Mouse (Mus musculus) midbrain, postnatal 0 days (tissue): ENCODE results near the gene Ccpg1os. TPM values are rescaled to one million over a fixed set of nuclear protein-coding genes. Genes with fewer than 3 reads are reported as not detected.

Experiments used
- ATAC-seq: fragments of 200-750 bp; cut with Nextera tagmentation; 2 replicates; pipeline ENCODE4 v1.8.0; 2017; ENCODE audit warnings: moderate number of reproducible peaks, mild to moderate bottlenecking, moderate TSS enrichment, moderate library complexity; ENCODE audit not compliant: low FRiP score
- DNase-seq: peaks from one replicate; pipeline ENCODE4 v3.0.0-alpha.2; 2015; ENCODE audit warnings: low spot score
- H3K27ac ChIP-seq: fragments of 300-500 bp; sonication (generic); 2 replicates; pipeline ENCODE4 v1.5.1; 2014; ENCODE audit warnings: low read depth, mild to moderate bottlenecking, low read length, mixed read lengths
- H3K27me3 ChIP-seq: fragments of 300-500 bp; sonication (generic); 2 replicates; pipeline ENCODE4 v1.6.1; 2014; ENCODE audit warnings: low read length, control low read depth, mixed read lengths; ENCODE audit not compliant: insufficient read depth
- H3K36me3 ChIP-seq: fragments of 300-500 bp; sonication (generic); 2 replicates; pipeline ENCODE4 v1.6.1; 2014; ENCODE audit warnings: low read length, control low read depth, mixed read lengths; ENCODE audit not compliant: insufficient read depth
- H3K4me1 ChIP-seq: fragments of 300-500 bp; sonication (generic); 2 replicates; pipeline ENCODE4 v1.6.1; 2014; ENCODE audit warnings: mild to moderate bottlenecking, control low read depth, antibody characterized with exemption, low read length, mixed read lengths; ENCODE audit not compliant: insufficient read depth
- H3K4me2 ChIP-seq: fragments of 300-500 bp; sonication (generic); 2 replicates; pipeline ENCODE4 v1.6.1; 2014; ENCODE audit warnings: low read depth, mild to moderate bottlenecking, low read length, mixed read lengths; ENCODE audit not compliant: poor library complexity, severe bottlenecking
- H3K4me3 ChIP-seq: fragments of 300-500 bp; sonication (generic); 2 replicates; pipeline ENCODE4 v1.5.1; 2014; ENCODE audit warnings: low read depth, mild to moderate bottlenecking, low read length, moderate library complexity
- H3K9ac ChIP-seq: fragments of 300-500 bp; sonication (generic); replicated peaks from 2 replicates; pipeline ENCODE4 v1.6.1; 2014; ENCODE audit warnings: mild to moderate bottlenecking, low read length, moderate library complexity, mixed read lengths; ENCODE audit not compliant: poor library complexity, severe bottlenecking
- H3K9me3 ChIP-seq: fragments of 300-500 bp; sonication (generic); 2 replicates; pipeline ENCODE4 v1.6.1; 2016; ENCODE audit warnings: low read length, control low read depth
- CTCF ChIP-seq: IDR thresholded peaks from 2 replicates; pipeline ENCODE4 v1.5.1; 2016; ENCODE audit warnings: antibody characterized with exemption, mild to moderate bottlenecking
- WGBS: fragments of 180-500 bp; shearing (Covaris S2); extraction: QIAGEN DNeasy Blood & Tissue Kit; methylation state at CpG from one replicate; pipeline ENCODE4 v1.1.7; 2014; 5-methylcytosine and 5-hydroxymethylcytosine counted together
- polyA plus RNA-seq: library from polyadenylated mRNA; unstranded; fragments of >200 nt; fragmentation: Nextera tagmentation; extraction: Ambion mirVana; gene quantifications from 2 replicates; pipeline ENCODE4 v1.2.1, GENCODE M21; 2015
- total RNA-seq: library from RNA; depleted of rRNA; stranded (reverse); fragments of >200 nt; gene quantifications from 2 replicates; pipeline ENCODE4 v1.2.3, GENCODE M21; 2014; rRNA removed

Gene Ccpg1os
- total RNA-seq (13.4 and 15.1 TPM in 2 replicates), polyA plus RNA-seq (19.3 and 20.3 TPM in 2 replicates)

DNA sequence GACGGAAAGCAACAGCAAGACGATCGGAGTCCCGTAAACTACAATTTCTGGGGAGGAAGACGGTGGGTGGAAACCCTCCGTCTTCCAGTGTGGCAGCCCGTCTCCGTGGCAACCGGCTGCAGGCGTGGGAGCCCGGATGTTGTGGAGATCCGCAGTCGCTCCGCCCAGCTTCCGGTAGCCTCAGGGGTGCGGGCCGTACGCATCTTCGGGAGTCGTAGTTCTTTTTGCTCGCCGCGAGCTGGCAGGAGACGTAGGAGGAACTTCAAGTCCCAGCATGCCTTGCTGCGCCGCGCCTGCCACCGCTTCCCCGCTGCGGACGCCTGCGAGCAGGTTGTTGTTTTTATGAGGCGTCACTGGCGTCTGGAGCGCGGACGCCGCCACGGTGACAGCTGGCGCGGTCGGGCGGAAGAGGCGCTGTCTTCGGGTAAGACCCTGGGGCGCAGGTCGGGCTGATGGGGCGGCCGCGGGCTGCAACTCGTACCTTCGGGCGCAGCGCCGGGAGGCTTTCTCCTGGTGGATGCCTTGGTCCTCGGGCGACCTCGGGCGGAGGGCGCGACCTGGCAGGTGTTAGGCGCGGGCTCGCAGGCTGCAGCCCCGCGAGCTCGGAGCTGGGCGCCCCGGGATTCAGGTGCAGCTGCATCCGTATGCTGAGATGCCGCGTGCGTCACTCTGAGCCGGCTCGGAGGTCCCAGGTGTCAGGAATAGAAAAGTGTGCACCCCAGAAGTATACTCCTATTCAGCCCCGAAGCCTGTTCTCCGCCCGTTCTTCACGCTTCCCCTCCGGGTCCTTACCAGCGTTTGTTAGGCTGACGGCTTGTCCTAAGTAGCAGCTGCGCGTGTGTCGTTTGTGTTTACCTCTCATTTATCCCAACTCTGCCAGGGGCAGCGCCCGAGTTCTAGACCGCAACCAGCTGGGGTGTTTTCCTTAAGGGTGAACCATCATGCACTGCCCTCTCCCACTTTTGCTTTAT lies at the start of gene Ccpg1os, which contains the start of gene Ccpg1:
TSS of gene Ccpg1os (minus strand) at position 133 of the 971 bp plus-strand sequence.
TSS of gene Ccpg1 (plus strand) at position 180 of the 971 bp plus-strand sequence.
- peaks cover 9% of the 10 kb centered on the region; the same call in 1 of the 2 replicates for H3K4me1 ChIP-seq
- H3K9ac ChIP-seq = peak within 1 kb of the TSS; percentile 71
- peak; percentile 98 for DNase-seq
- H3K27ac ChIP-seq = peak within 1 kb of the TSS; percentile 82
- H3K27me3 ChIP-seq = no peaks in the 10 kb centered on the region
- peak; percentile 98 for ATAC-seq
- WGBS = under 1% methylated on average over 83 of the region's 88 CpGs
- peak within 1 kb of the TSS; percentile 85 for H3K4me2 ChIP-seq
- H3K36me3 ChIP-seq = no peaks in the 10 kb centered on the region
- peak; percentile 46 for TF ChIP-seq CTCF
- no peaks in the 10 kb centered on the region for H3K9me3 ChIP-seq
- peak within 1 kb of the TSS; percentile 67 for H3K4me3 ChIP-seq

DNA sequence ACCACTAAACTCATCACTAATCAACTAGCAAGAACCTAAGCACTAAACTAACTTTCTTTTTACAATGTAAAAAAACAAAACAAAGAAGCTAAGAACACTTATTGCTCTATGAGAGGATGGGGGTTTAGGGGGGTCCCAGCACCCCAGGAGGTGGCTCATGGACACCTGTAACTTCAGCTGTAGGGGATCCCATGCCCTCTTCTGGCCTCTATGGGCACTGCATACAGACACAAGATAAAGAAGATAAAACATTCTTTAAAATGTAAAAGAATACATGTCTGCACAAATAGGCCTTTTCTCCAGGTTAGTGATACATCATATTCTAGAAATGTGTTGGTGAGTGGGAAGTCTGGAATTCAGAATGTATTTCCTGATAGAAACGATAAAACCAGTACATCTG lies 48.2 kb upstream of the Ccpg1os start:
- H3K9me3 ChIP-seq = no peaks in the 10 kb centered on the region
- H3K36me3 ChIP-seq = peaks cover 31% of the 10 kb centered on the region
- no peaks in the 10 kb centered on the region for H3K27me3 ChIP-seq
- no peaks in the 10 kb centered on the region for H3K4me1 ChIP-seq
- no peak overlapping the region for H3K4me2 ChIP-seq
- H3K4me3 ChIP-seq = no peak overlapping the region
- H3K9ac ChIP-seq = no peak overlapping the region
- peak; percentile 28; the same call in 1 of the 2 replicates for TF ChIP-seq CTCF
- no peak overlapping the region for H3K27ac ChIP-seq
- WGBS = 96% methylated on average over 1 of the region's 1 CpGs
- DNase-seq (no peak), ATAC-seq (no peak)

DNA sequence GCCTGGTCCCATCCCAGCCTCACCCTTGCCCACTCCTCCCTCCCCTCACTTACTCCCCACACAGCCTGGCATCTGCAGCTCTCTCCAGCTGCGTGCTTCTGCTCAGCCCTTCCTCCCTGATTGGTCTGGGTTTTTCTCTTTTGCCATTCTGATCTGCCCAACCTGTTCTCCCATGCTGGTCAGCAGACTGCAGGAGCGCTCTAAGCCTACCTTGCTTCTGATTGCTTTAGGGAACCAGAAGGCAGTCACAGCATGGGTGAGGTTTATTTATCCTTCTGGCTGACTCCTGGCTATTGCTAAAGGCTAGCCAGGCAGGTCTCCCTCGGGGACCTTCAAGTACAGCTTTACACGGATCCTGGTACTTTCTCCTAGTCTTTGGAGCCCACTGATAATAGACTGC lies 46.2 kb upstream of the Ccpg1os start:
- no peak for DNase-seq
- no peak overlapping the region for H3K4me3 ChIP-seq
- no peak overlapping the region for H3K9ac ChIP-seq
- no peak overlapping the region for H3K4me2 ChIP-seq
- no peak for TF ChIP-seq CTCF
- H3K27ac ChIP-seq = no peak overlapping the region
- H3K36me3 ChIP-seq = peaks cover 31% of the 10 kb centered on the region
- ATAC-seq = no peak
- H3K4me1 ChIP-seq = no peaks in the 10 kb centered on the region
- H3K9me3 ChIP-seq = no peaks in the 10 kb centered on the region
- WGBS = 78% methylated on average over 4 of the region's 4 CpGs
- no peaks in the 10 kb centered on the region for H3K27me3 ChIP-seq

DNA sequence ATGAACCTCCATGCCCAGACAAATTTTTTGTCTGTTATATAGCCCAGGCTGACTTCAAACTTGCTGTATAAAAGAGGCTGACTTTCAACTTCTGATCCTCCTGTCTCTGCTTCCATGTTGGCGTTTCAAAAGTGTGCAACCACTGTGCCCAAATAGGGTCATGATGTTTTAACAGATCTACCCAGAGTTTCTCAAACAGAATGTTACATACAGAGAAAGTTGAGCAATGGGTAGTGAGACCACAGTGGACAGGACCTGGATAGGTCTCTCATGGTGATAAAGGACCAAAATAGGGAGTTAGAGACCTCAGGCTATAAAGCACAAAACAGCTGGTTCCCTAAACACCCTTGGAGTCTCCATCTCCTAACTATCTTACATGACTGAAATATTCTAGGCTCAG lies 45.3 kb upstream of the Ccpg1os start:
- 90% methylated on average over 1 of the region's 1 CpGs for WGBS
- no peak for DNase-seq
- ATAC-seq = no peak
- Histone ChIP-seq H3K9ac (no peak overlapping the region), H3K4me1 (no peaks in the 10 kb centered on the region), H3K36me3 (peaks cover 28% of the 10 kb centered on the region), H3K4me3 (no peak overlapping the region), H3K27me3 (no peaks in the 10 kb centered on the region), H3K9me3 (no peaks in the 10 kb centered on the region), H3K27ac (no peak overlapping the region), H3K4me2 (no peak overlapping the region)
- TF ChIP-seq CTCF = no peak

DNA sequence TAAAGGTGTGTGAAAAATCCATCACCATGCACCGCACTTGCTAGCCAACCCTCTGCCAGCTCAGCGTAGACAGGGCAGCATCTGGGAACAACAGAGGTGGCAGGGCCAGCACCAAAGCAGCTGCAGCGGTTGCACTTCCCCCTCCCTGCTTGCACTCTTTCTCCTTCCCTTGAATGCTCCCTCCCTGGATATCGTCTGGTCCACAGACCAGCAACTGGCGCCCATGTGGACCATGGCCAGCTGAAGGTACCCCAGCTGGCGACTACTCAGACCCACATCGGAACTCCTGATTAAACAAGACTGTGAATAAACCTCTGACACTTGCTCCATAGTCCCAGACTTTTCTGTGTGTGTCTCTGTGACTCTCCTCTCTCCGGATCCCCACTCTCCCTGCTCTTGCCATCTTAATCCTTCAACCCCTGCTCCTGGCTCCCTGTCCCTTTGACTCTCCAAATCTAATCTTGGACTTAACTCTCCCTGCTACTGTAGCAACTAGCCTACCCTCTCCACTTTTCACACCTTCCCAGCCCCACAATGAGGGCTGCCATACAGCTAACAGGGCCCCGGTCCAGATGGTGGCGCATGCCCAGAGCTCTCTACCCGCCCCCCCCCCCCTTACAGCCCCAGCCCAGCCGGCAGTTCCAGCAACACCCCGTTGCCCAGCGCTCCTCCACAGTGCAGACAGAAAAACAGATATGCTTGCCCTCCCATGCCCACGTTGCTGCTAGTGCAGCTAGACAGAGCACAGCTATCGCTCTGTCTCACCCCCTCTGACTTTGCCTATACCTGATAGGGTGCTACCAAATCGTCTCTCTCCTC lies 40.8 kb upstream of the Ccpg1os start:
- H3K27me3 ChIP-seq = no peaks in the 10 kb centered on the region
- H3K4me1 ChIP-seq = no peaks in the 10 kb centered on the region
- peaks cover 16% of the 10 kb centered on the region; the same call in 1 of the 2 replicates for H3K36me3 ChIP-seq
- no peak overlapping the region for H3K9ac ChIP-seq
- no peak for TF ChIP-seq CTCF
- 23% methylated on average over 17 of the region's 17 CpGs for WGBS
- ATAC-seq (peak; percentile 52; the same call in 1 of the 2 replicates), DNase-seq (peak; percentile 42)
- H3K4me3 ChIP-seq = no peak overlapping the region
- no peak overlapping the region for H3K27ac ChIP-seq
- H3K4me2 ChIP-seq = peak overlapping the region; percentile 15; the same call in 1 of the 2 replicates
- H3K9me3 ChIP-seq = no peaks in the 10 kb centered on the region
